Mouse (Mus musculus) MEL (cell line): ENCODE measurements around the gene Pfdn6. TPM values are rescaled to one million over a fixed set of nuclear protein-coding genes. Genes with fewer than 3 reads are reported as not detected.

Source experiments
- DNase-seq: peaks from one replicate; pipeline ENCODE4 v3.0.0; 2011; ENCODE audit warnings: low read depth, low spot score
- H3K27ac ChIP-seq: 2 replicates; pipeline ENCODE4 v1.5.1; 2012; ENCODE audit warnings: low read depth, mild to moderate bottlenecking, control low read depth, low read length, moderate library complexity; ENCODE audit not compliant: control insufficient read depth
- H3K27me3 ChIP-seq, 2 experiments: fragments of 150-350 bp in 1 of 2; sonication (generic) in 1 of 2; 2 replicates each; pipeline ENCODE4 v1.6.1; 2012; ENCODE audit warnings: low read length in 2 of 2, mild to moderate bottlenecking in 2 of 2, improper control_type of control experiment in 1 of 2, moderate library complexity in 1 of 2; ENCODE audit not compliant: insufficient read depth in 2 of 2, control insufficient read depth in 1 of 2
- H3K36me3 ChIP-seq, 2 experiments: 2 replicates each; pipeline ENCODE4 v1.6.1; 2012 to 2014; ENCODE audit warnings: low read length in 2 of 2, improper control_type of control experiment in 1 of 2, inconsistent platforms in 1 of 2, mild to moderate bottlenecking in 1 of 2; ENCODE audit not compliant: insufficient read depth in 2 of 2, control insufficient read depth in 1 of 2
- H3K4me1 ChIP-seq, 2 experiments: fragments of 150-350 bp in 1 of 2; sonication (generic) in 1 of 2; 2 replicates each; pipeline ENCODE4 v1.6.1; 2012; ENCODE audit warnings: low read length in 2 of 2, improper control_type of control experiment in 1 of 2, mild to moderate bottlenecking in 1 of 2; ENCODE audit not compliant: insufficient read depth in 2 of 2, control insufficient read depth in 1 of 2
- H3K4me3 ChIP-seq, 2 experiments: fragments of 150-350 bp in 1 of 2; sonication (generic) in 1 of 2; 2 replicates each; pipeline ENCODE4 v1.5.1; 2012; ENCODE audit warnings: low read depth in 2 of 2, low read length in 2 of 2, mild to moderate bottlenecking in 2 of 2, moderate library complexity in 2 of 2, control low read depth in 1 of 2, improper control_type of control experiment in 1 of 2; ENCODE audit not compliant: control insufficient read depth in 1 of 2, insufficient read depth in 1 of 2
- H3K79me2 ChIP-seq: 2 replicates; pipeline ENCODE4 v1.6.1; 2012; ENCODE audit warnings: mild to moderate bottlenecking, low read length, moderate library complexity; ENCODE audit not compliant: control insufficient read depth, poor library complexity, insufficient read depth
- H3K9ac ChIP-seq: 2 replicates; pipeline ENCODE4 v1.6.1; 2012; ENCODE audit warnings: low read depth, mild to moderate bottlenecking, control low read depth, low read length, moderate library complexity; ENCODE audit not compliant: control insufficient read depth, poor library complexity, severe bottlenecking
- H3K9me3 ChIP-seq: fragments of 150-350 bp; sonication (generic); replicated peaks from 2 replicates; pipeline ENCODE4 v1.6.1; 2012; ENCODE audit warnings: mild to moderate bottlenecking, low read length, improper control_type of control experiment, moderate library complexity; ENCODE audit not compliant: insufficient read depth
- CHD1 ChIP-seq: IDR thresholded peaks from 2 replicates; pipeline ENCODE4 v1.6.1; 2012; ENCODE audit warnings: low read depth, mild to moderate bottlenecking, inconsistent platforms, low read length, improper control_type of control experiment
- CTCF ChIP-seq, 3 experiments: IDR thresholded peaks in 2 of 3; conservative IDR thresholded peaks in 1 of 3; 2 replicates each; pipeline ENCODE4 v1.5.1; 2011 to 2012; ENCODE audit warnings: low read length in 3 of 3, low read depth in 2 of 3, mild to moderate bottlenecking in 2 of 3, improper control_type of control experiment in 1 of 3, inconsistent platforms in 1 of 3, mixed read lengths in 1 of 3, moderate library complexity in 1 of 3; ENCODE audit not compliant: control insufficient read depth in 1 of 3, insufficient read depth in 1 of 3, poor library complexity in 1 of 3, severe bottlenecking in 1 of 3
- E2F4 ChIP-seq: IDR thresholded peaks from 2 replicates; pipeline ENCODE4 v1.6.1; 2011; ENCODE audit warnings: low read depth, low read length, improper control_type of control experiment, borderline replicate concordance
- ELF1 ChIP-seq: IDR thresholded peaks from 2 replicates; pipeline ENCODE4 v1.6.1; 2014; ENCODE audit warnings: low read depth, mild to moderate bottlenecking, inconsistent platforms, low read length, improper control_type of control experiment, moderate library complexity
- ETS1 ChIP-seq: IDR thresholded peaks from 2 replicates; pipeline ENCODE4 v1.6.1; 2012; ENCODE audit warnings: low read depth, mild to moderate bottlenecking, inconsistent platforms, low read length, improper control_type of control experiment, moderate library complexity
- GATA1 ChIP-seq: IDR thresholded peaks from 2 replicates; pipeline ENCODE4 v1.6.1; 2011; ENCODE audit warnings: low read depth, low read length, improper control_type of control experiment
- HCFC1 ChIP-seq: IDR thresholded peaks from 2 replicates; pipeline ENCODE4 v1.6.1; 2012; ENCODE audit warnings: low read depth, mild to moderate bottlenecking, inconsistent platforms, low read length, improper control_type of control experiment, moderate library complexity
- JUND ChIP-seq: IDR thresholded peaks from 2 replicates; pipeline ENCODE4 v1.6.1; 2011; ENCODE audit warnings: low read depth, mild to moderate bottlenecking, improper control_type of control experiment, low read length
- MAFK ChIP-seq: IDR thresholded peaks from 2 replicates; pipeline ENCODE4 v1.6.1; 2011; ENCODE audit warnings: low read depth, mild to moderate bottlenecking, low read length, improper control_type of control experiment, borderline replicate concordance
- MAX ChIP-seq: IDR thresholded peaks from 2 replicates; pipeline ENCODE4 v1.6.1; 2011; ENCODE audit warnings: low read length, improper control_type of control experiment
- MXI1 ChIP-seq: IDR thresholded peaks from 2 replicates; pipeline ENCODE4 v1.6.1; 2011; ENCODE audit warnings: mild to moderate bottlenecking, low read depth, low read length, improper control_type of control experiment
- NELFE ChIP-seq: IDR thresholded peaks from 2 replicates; pipeline ENCODE4 v1.6.1; 2011; ENCODE audit warnings: low read depth, low read length, improper control_type of control experiment
- NRF1 ChIP-seq: IDR thresholded peaks from 2 replicates; pipeline ENCODE4 v1.6.1; 2014; ENCODE audit warnings: low read depth, mild to moderate bottlenecking, inconsistent platforms, low read length, improper control_type of control experiment, moderate library complexity; ENCODE audit not compliant: poor library complexity, insufficient read depth, severe bottlenecking
- POLR2A ChIP-seq, 2 experiments: IDR thresholded peaks; 2 replicates each; pipeline ENCODE4 v1.6.1; 2011 to 2012; ENCODE audit warnings: low read length in 2 of 2, mild to moderate bottlenecking in 2 of 2, control low read depth in 1 of 2, improper control_type of control experiment in 1 of 2, low read depth in 1 of 2, moderate library complexity in 1 of 2; ENCODE audit not compliant: control insufficient read depth in 1 of 2, insufficient read depth in 1 of 2, poor library complexity in 1 of 2
- POLR2AphosphoS2 ChIP-seq: IDR thresholded peaks from 2 replicates; pipeline ENCODE4 v1.6.1; 2011; ENCODE audit warnings: low read length, improper control_type of control experiment
- RAD21 ChIP-seq: IDR thresholded peaks from 2 replicates; pipeline ENCODE4 v1.6.1; 2011; ENCODE audit warnings: mild to moderate bottlenecking, low read depth, low read length, improper control_type of control experiment
- RCOR1 ChIP-seq: IDR thresholded peaks from 2 replicates; pipeline ENCODE4 v1.6.1; 2012; ENCODE audit warnings: low read depth, mild to moderate bottlenecking, inconsistent platforms, low read length, improper control_type of control experiment
- SIN3A ChIP-seq: IDR thresholded peaks from 2 replicates; pipeline ENCODE4 v1.6.1; 2012; ENCODE audit warnings: low read length, improper control_type of control experiment, inconsistent platforms
- TAL1 ChIP-seq: IDR thresholded peaks from 2 replicates; pipeline ENCODE4 v1.6.1; 2012; ENCODE audit warnings: mild to moderate bottlenecking, inconsistent platforms, low read length, moderate library complexity, mixed read lengths
- TCF12 ChIP-seq: IDR thresholded peaks from 2 replicates; pipeline ENCODE4 v1.6.1; 2014; ENCODE audit warnings: low read depth, mild to moderate bottlenecking, inconsistent platforms, low read length, improper control_type of control experiment, moderate library complexity
- UBTF ChIP-seq: IDR thresholded peaks from 2 replicates; pipeline ENCODE4 v1.6.1; 2012; ENCODE audit warnings: low read depth, mild to moderate bottlenecking, inconsistent platforms, low read length, improper control_type of control experiment, moderate library complexity, borderline replicate concordance; ENCODE audit not compliant: insufficient read depth
- USF1 ChIP-seq: IDR thresholded peaks from 2 replicates; pipeline ENCODE4 v1.6.1; 2014; ENCODE audit warnings: low read depth, mild to moderate bottlenecking, inconsistent platforms, low read length, improper control_type of control experiment, moderate library complexity
- ZC3H11A ChIP-seq: IDR thresholded peaks from 2 replicates; pipeline ENCODE4 v1.6.1; 2012; ENCODE audit warnings: low read depth, mild to moderate bottlenecking, inconsistent platforms, low read length, improper control_type of control experiment
- ZKSCAN1 ChIP-seq: IDR thresholded peaks from 2 replicates; pipeline ENCODE4 v1.6.1; 2012; ENCODE audit warnings: low read depth, mild to moderate bottlenecking, inconsistent platforms, low read length, improper control_type of control experiment, moderate library complexity
- ZMIZ1 ChIP-seq: IDR thresholded peaks from 2 replicates; pipeline ENCODE4 v1.6.1; 2012; ENCODE audit warnings: low read depth, mild to moderate bottlenecking, inconsistent platforms, low read length, improper control_type of control experiment, moderate library complexity
- polyA plus RNA-seq, 2 experiments: library from polyadenylated mRNA; stranded (reverse) in 1 of 2; unstranded in 1 of 2; fragments of >175 nt in 1 of 2; fragments of >200 nt in 1 of 2; gene quantifications; 2 replicates each; pipeline versions ENCODE4 v1.2.1 to v1.2.4; 2012; ENCODE audit warnings: low replicate concordance in 2 of 2, low read depth in 1 of 2; ENCODE audit not compliant: insufficient read length in 2 of 2, insufficient read depth in 1 of 2, missing spikeins in 1 of 2
- total RNA-seq: library from RNA; depleted of rRNA; stranded (reverse); fragments of 300-350 nt; gene quantifications from 2 replicates; pipeline ENCODE4 v1.2.3, GENCODE M21; 2012

Pfdn6 gene
- total and polyA plus RNA-seq, 3 experiments, result 222 to 239 TPM; not detected in 1

- Histone ChIP-seq H3K4me1 (peaks cover 0 to 7% of the 10 kb centered on the region in 2 experiments; a peak in 2 of 4 replicates), H3K4me3 (no peak overlapping the region), H3K27me3 (no peaks in the 10 kb centered on the region)
- TF ChIP-seq MAFK, result no peak
- TF ChIP-seq, all 39 proteins: peak for 0
- H3K27ac ChIP-seq, result no peak overlapping the region
- H3K9me3 ChIP-seq, result no peaks in the 10 kb centered on the region
- no peak for DNase-seq
- H3K9ac ChIP-seq, result no peak overlapping the region
- H3K36me3 ChIP-seq, result peaks cover 10 to 15% of the 10 kb centered on the region in 2 experiments
- H3K79me2 ChIP-seq, result peaks cover 38% of the 10 kb centered on the region
Measured at GRCm38 (mm10) chr17:33957493-33957892, 17.4 kb upstream of the Pfdn6 start.

- no peak for DNase-seq
- H3K9me3 ChIP-seq, result no peaks in the 10 kb centered on the region
- no peaks in the 10 kb centered on the region for H3K27me3 ChIP-seq
- H3K79me2 ChIP-seq, result peaks cover 38% of the 10 kb centered on the region
- H3K9ac ChIP-seq, result peak overlapping the region; percentile 86
- peak overlapping the region; percentile 88; the same call in 1 of the 2 replicates for H3K27ac ChIP-seq
- H3K4me3 ChIP-seq, result peak overlapping the region; percentile 66 to 69
- TF ChIP-seq MAX, result no peak
- TF ChIP-seq POLR2A (IDR thresholded peaks at IDR 0.05; ENCODE audit: control insufficient read depth in 1 of 2, insufficient read depth in 1 of 2, low read depth in 1 of 2, low read length in 2 of 2, poor library complexity in 1 of 2), result no peak
- 0 out of 2 replicates have a peak, but pooled peaks have one; percentile 0 for TF ChIP-seq E2F4
- H3K4me1 ChIP-seq, result peaks cover 0 to 7% of the 10 kb centered on the region in 2 experiments; a peak in 2 of 4 replicates
- H3K36me3 ChIP-seq, result peaks cover 10 to 17% of the 10 kb centered on the region in 2 experiments
Measured at GRCm38 (mm10) chr17:33956336-33956735, 16.2 kb upstream of the Pfdn6 start.

GRCm38 (mm10) chr17:33955555-33956214, 15.5 kb upstream of the Pfdn6 start, which contains the start of the genes Vps52 and Rps18:
Vps52 (plus strand) TSS chr17:33955812.
Rps18 (minus strand) TSS chr17:33956001.
- Histone ChIP-seq H3K79me2 (peaks cover 40% of the 10 kb centered on the region), H3K4me1 (peaks cover 0 to 12% of the 10 kb centered on the region in 2 experiments; a peak in 2 of 4 replicates), H3K36me3 (peaks cover 10 to 18% of the 10 kb centered on the region in 2 experiments), H3K4me3 (peak within 1 kb of the TSS; percentile 82 to 87), H3K9me3 (no peaks in the 10 kb centered on the region), H3K27ac (peak within 1 kb of the TSS; percentile 88), H3K27me3 (no peaks in the 10 kb centered on the region), H3K9ac (peak within 1 kb of the TSS; percentile 99)
- DNase-seq, result peak; percentile 98
- 0 out of 2 replicates have a peak, but pooled peaks have one; percentile 22 for TF ChIP-seq GATA1
- peak; percentile 96 for TF ChIP-seq NELFE
- no peak; the same call in 1 of the 2 replicates for TF ChIP-seq RCOR1
- TF ChIP-seq TAL1, result no peak
- 0 out of 2 replicates have a peak, but pooled peaks have one; percentile 13 for TF ChIP-seq NRF1
- no peak for TF ChIP-seq UBTF
- no peak for TF ChIP-seq ZKSCAN1
- TF ChIP-seq MXI1, result peak; percentile 82
- TF ChIP-seq SIN3A, result peak; percentile 96
- no peak for TF ChIP-seq USF1
- TF ChIP-seq JUND, result no peak
- peak; percentile 94 for TF ChIP-seq ELF1
- no peak for TF ChIP-seq CTCF (IDR thresholded peaks at IDR 0.05 in 2 of 3, conservative IDR thresholded peaks at IDR 0.05 in 1 of 3; ENCODE audit: control insufficient read depth in 1 of 3, insufficient read depth in 1 of 3, low read depth in 2 of 3, low read length in 3 of 3, poor library complexity in 1 of 3, severe bottlenecking in 1 of 3)
- TF ChIP-seq ETS1, result peak; percentile 68
- peak; percentile 82 for TF ChIP-seq TCF12
- TF ChIP-seq POLR2AphosphoS2, result peak; percentile 92
- no peak for TF ChIP-seq RAD21
- no peak for TF ChIP-seq CHD1
- peak; percentile 98 for TF ChIP-seq HCFC1
- TF ChIP-seq ZC3H11A, result no peak
- TF ChIP-seq ZMIZ1, result peak; percentile 68; the same call in 1 of the 2 replicates
